Mouse (Mus musculus): Measurements from ENCODE around the gene Col1a1. TPM values are rescaled to one million over a fixed set of nuclear protein-coding genes. Genes with fewer than 3 reads are reported as not detected.
"Not testable (repeated sequence)": the region's sequence is repeated elsewhere in the genome, so short reads cannot be mapped to it uniquely, and the experiment has no call there.

The Col1a1 gene
- total RNA-seq, 2 experiments from 2014 or later, result 182 to 211 TPM

- DNase-seq (ENCODE audit: low spot score), result peak; percentile 79
- intact Hi-C loops (cut with DNase I), result loop anchor here (1.0 to 10.0 kb wide), 3 partner anchors 71 to 202 kb away; no protein-coding TSS in a partner anchor
Observed at GRCm38 (mm10) chr11:94936851-94937295, 849 bp downstream of the Col1a1 start.

GRCm38 (mm10) chr11:94937335-94937781, 1.3 kb downstream of the Col1a1 start:
- intact Hi-C loops (cut with DNase I), result loop anchor here (1.0 to 10.0 kb wide), 3 partner anchors 71 to 203 kb away; no protein-coding TSS in a partner anchor
- no peak for DNase-seq (ENCODE audit: low spot score)

- intact Hi-C loops (cut with DNase I), result loop anchor here (1.0 to 10.0 kb wide), 4 partner anchors 63 to 203 kb away; no protein-coding TSS in a partner anchor
- no peak for DNase-seq (ENCODE audit: low spot score)
Observed at GRCm38 (mm10) chr11:94937787-94938186, 1.8 kb downstream of the Col1a1 start.

- DNase-seq (ENCODE audit: low spot score), result no peak
Observed at GRCm38 (mm10) chr11:94938296-94938695, 2.3 kb downstream of the Col1a1 start.

GRCm38 (mm10) chr11:94939280-94939679, 3.3 kb downstream of the Col1a1 start:
- no peak for DNase-seq (ENCODE audit: low spot score)
- intact Hi-C loops (cut with DNase I), result loop anchor here (1.0 to 10.0 kb wide), 4 partner anchors 31 to 204 kb away; no protein-coding TSS in a partner anchor

More at GRCm38 (mm10) chr11:94938296-94938695, 2.3 kb downstream of the Col1a1 start:
- intact Hi-C loops (cut with DNase I), result loop anchor here (2.0 to 10.0 kb wide), 3 partner anchors 63 to 203 kb away; no protein-coding TSS in a partner anchor

GRCm38 (mm10) chr11:94941121-94941520, 5.1 kb downstream of the Col1a1 start:
- DNase-seq (ENCODE audit: low spot score), result no peak
- intact Hi-C loops (cut with DNase I), result no loop called here

- DNase-seq (ENCODE audit: low spot score), result no peak
- intact Hi-C loops (cut with DNase I), result no loop called here
Observed at GRCm38 (mm10) chr11:94941776-94942175, 5.8 kb downstream of the Col1a1 start.

GRCm38 (mm10) chr11:94942282-94943023, 6.4 kb downstream of the Col1a1 start:
- intact Hi-C loops (cut with DNase I), result no loop called here

GRCm38 (mm10) chr11:94943054-94943453, 7.0 kb downstream of the Col1a1 start:
- intact Hi-C loops (cut with DNase I), result no loop called here
- DNase-seq (ENCODE audit: low spot score), result no peak

More at GRCm38 (mm10) chr11:94942282-94943023, 6.4 kb downstream of the Col1a1 start:
- no peak for DNase-seq (ENCODE audit: low spot score)

- intact Hi-C loops (cut with DNase I), result no loop called here
- DNase-seq (ENCODE audit: low spot score), result no peak
Observed at GRCm38 (mm10) chr11:94944295-94944694, 8.3 kb downstream of the Col1a1 start.

- no peak for DNase-seq (ENCODE audit: low spot score)
- intact Hi-C loops (cut with DNase I), result no loop called here
Observed at GRCm38 (mm10) chr11:94945236-94945635, 9.2 kb downstream of the Col1a1 start.

GRCm38 (mm10) chr11:94952169-94952568, 16.1 kb downstream of the Col1a1 start:
- intact Hi-C loops (cut with DNase I), result no loop called here
- DNase-seq (ENCODE audit: low spot score), result no peak

GRCm38 (mm10) chr11:94955103-94955502, 19.1 kb downstream of the Col1a1 start:
- intact Hi-C loops (cut with DNase I), result no loop called here
- DNase-seq (ENCODE audit: low spot score), result no peak

- intact Hi-C loops (cut with DNase I), result no loop called here
- peak; percentile 58 for DNase-seq (ENCODE audit: low spot score)
Observed at GRCm38 (mm10) chr11:94957693-94958064, 21.7 kb downstream of the Col1a1 start.

GRCm38 (mm10) chr11:94958065-94958858, 22.2 kb downstream of the Col1a1 start:
- intact Hi-C loops (cut with DNase I), result no loop called here
- peak; percentile 87 for DNase-seq (ENCODE audit: low spot score)

- intact Hi-C loops (cut with DNase I), result no loop called here
- no peak for DNase-seq (ENCODE audit: low spot score)
Observed at GRCm38 (mm10) chr11:94962534-94963101, 26.6 kb downstream of the Col1a1 start.

GRCm38 (mm10) chr11:94967419-94967818, 31.4 kb downstream of the Col1a1 start, which contains the start of gene Hils1:
Gene Hils1, plus strand, starts transcription at chr11:94967593.
- intact Hi-C loops (cut with DNase I), result no loop called here
- no peak for DNase-seq (ENCODE audit: low spot score)

- intact Hi-C loops (cut with DNase I), result no loop called here
- DNase-seq (ENCODE audit: low spot score), result no peak
Observed at GRCm38 (mm10) chr11:94968187-94968586, 32.2 kb downstream of the Col1a1 start.

GRCm38 (mm10) chr11:94969709-94970108, 33.7 kb downstream of the Col1a1 start:
- intact Hi-C loops (cut with DNase I), result loop anchor here (1.0 kb wide), 1 partner anchor 30 kb away; no protein-coding TSS in a partner anchor

More at GRCm38 (mm10) chr11:94969709-94970108, 33.7 kb downstream of the Col1a1 start:
- DNase-seq (ENCODE audit: low spot score), result not testable (repeated sequence)
